Mouse (Mus musculus) kidney, postnatal 0 days (tissue): Measurements from ENCODE around the gene Lmln. TPM values are rescaled to one million over a fixed set of nuclear protein-coding genes. Genes with fewer than 3 reads are reported as not detected.

ENCODE experiments used
- microRNA counts: library from miRNA; unstranded; fragments of <30 nt; microRNA quantifications from one replicate; lab custom pipeline; 2015
- microRNA-seq: library from miRNA; unstranded; fragments of <30 nt; microRNA quantifications from one replicate; pipeline ENCODE4, GENCODE M21; 2016
- polyA plus RNA-seq: library from polyadenylated mRNA; unstranded; fragments of >200 nt; fragmentation: Nextera tagmentation; extraction: Ambion mirVana; gene quantifications from 2 replicates; pipeline ENCODE4 v1.2.1, GENCODE M21; 2015

The Lmln gene
- polyA plus RNA-seq, 1 experiment from 2014 or later: 0.95 TPM

MicroRNA genes within 50 kb of the gene (microRNA counts, 519-probe panel; counts per million panel counts)
- microRNA mmu-miR-1947 (lab: Ali Mortazavi, UCI): 330 counts per million, percentile 68 among the panel's probes with 10 or more counts

Small RNA genes lying within 50 kb of the gene (microRNA-seq; reads per million reads assigned to microRNA genes)
- gene Gm22231: not detected
- gene Mir1947: 4.0 reads per million, percentile 12 among the genes with 10 or more reads in this experiment

Other genes starting within 250 kb of the Lmln start
- gene Fyttd1, start 185.0 kb upstream of the Lmln start, polyA plus RNA-seq: 113 and 115 TPM in 2 replicates
- 12.0 and 14.1 TPM in 2 replicates for gene Rubcn, start 184.8 kb upstream of the Lmln start, polyA plus RNA-seq
- gene Lrch3, start 148.4 kb upstream of the Lmln start, polyA plus RNA-seq: 14.1 and 15.6 TPM in 2 replicates
- 5.4 and 6.1 TPM in 2 replicates for gene Iqcg, start 6.3 kb upstream of the Lmln start, polyA plus RNA-seq
- gene Rpl35a, start 6.1 kb upstream of the Lmln start, polyA plus RNA-seq: 1,032 and 1,181 TPM in 2 replicates
- 16.9 and 17.8 TPM in 2 replicates for gene Osbpl11, start 122.5 kb downstream of the Lmln start, polyA plus RNA-seq
- 90.6 and 97.5 TPM in 2 replicates for gene Snx4, start 188.9 kb downstream of the Lmln start, polyA plus RNA-seq